Mouse (Mus musculus) forebrain, postnatal 0 days (tissue): ENCODE results near the gene Fam53a. TPM values are rescaled to one million over a fixed set of nuclear protein-coding genes. Genes with fewer than 3 reads are reported as not detected.
A peak's percentile ranks its signal among the peaks of the same experiment; 100 is the strongest.

ENCODE experiments used
- ATAC-seq: fragments of 200-750 bp; cut with Nextera tagmentation; 2 replicates; pipeline ENCODE4 v1.8.0; 2017; ENCODE audit warnings: mild to moderate bottlenecking, moderate library complexity
- DNase-seq: peaks from one replicate; pipeline ENCODE4 v3.0.0-alpha.2; 2015
- H3K27ac ChIP-seq: fragments of 300-500 bp; sonication (generic); 2 replicates; pipeline ENCODE4 v1.5.1; 2014; ENCODE audit warnings: low read depth, mild to moderate bottlenecking, antibody characterized with exemption, low read length, moderate library complexity, mixed read lengths
- H3K27me3 ChIP-seq: fragments of 300-500 bp; sonication (generic); 2 replicates; pipeline ENCODE4 v1.6.1; 2014; ENCODE audit warnings: mild to moderate bottlenecking, low read length, mixed read lengths; ENCODE audit not compliant: insufficient read depth
- H3K36me3 ChIP-seq: fragments of 300-500 bp; sonication (generic); 2 replicates; pipeline ENCODE4 v1.6.1; 2014; ENCODE audit warnings: mild to moderate bottlenecking, moderate library complexity; ENCODE audit not compliant: insufficient read depth
- H3K4me1 ChIP-seq: fragments of 300-500 bp; sonication (generic); 2 replicates; pipeline ENCODE4 v1.6.1; 2014; ENCODE audit warnings: antibody characterized with exemption; ENCODE audit not compliant: insufficient read depth
- H3K4me2 ChIP-seq: fragments of 300-500 bp; sonication (generic); 2 replicates; pipeline ENCODE4 v1.6.1; 2014; ENCODE audit warnings: low read depth, mild to moderate bottlenecking, moderate library complexity
- H3K4me3 ChIP-seq: fragments of 300-500 bp; sonication (generic); 2 replicates; pipeline ENCODE4 v1.5.1; 2014; ENCODE audit warnings: low read depth, low read length, mixed read lengths
- H3K9ac ChIP-seq: fragments of 300-500 bp; sonication (generic); 2 replicates; pipeline ENCODE4 v1.6.1; 2014; ENCODE audit warnings: mild to moderate bottlenecking
- H3K9me3 ChIP-seq: fragments of 300-500 bp; sonication (generic); 2 replicates; pipeline ENCODE4 v1.6.1; 2016; ENCODE audit warnings: low read length
- CTCF ChIP-seq: sonication (generic); IDR thresholded peaks from 2 replicates; pipeline ENCODE4 v1.5.1; 2016; ENCODE audit warnings: antibody characterized with exemption, control low read depth, low read depth
- WGBS: fragments of 180-500 bp; shearing (Covaris S2); extraction: QIAGEN DNeasy Blood & Tissue Kit; methylation state at CpG from one replicate; pipeline ENCODE4 v1.1.7; 2014; 5-methylcytosine and 5-hydroxymethylcytosine counted together
- polyA plus RNA-seq: library from polyadenylated mRNA; unstranded; fragments of >200 nt; fragmentation: Nextera tagmentation; extraction: Ambion mirVana; gene quantifications from 2 replicates; pipeline ENCODE4 v1.2.1, GENCODE M21; 2015
- total RNA-seq: library from RNA; depleted of rRNA; stranded (reverse); fragments of >200 nt; gene quantifications from 2 replicates; pipeline ENCODE4 v1.2.3, GENCODE M21; 2014; rRNA removed

Fam53a gene
- total and polyA plus RNA-seq, 2 experiments from 2014 or later = 36.6 to 37.5 TPM

DNA sequence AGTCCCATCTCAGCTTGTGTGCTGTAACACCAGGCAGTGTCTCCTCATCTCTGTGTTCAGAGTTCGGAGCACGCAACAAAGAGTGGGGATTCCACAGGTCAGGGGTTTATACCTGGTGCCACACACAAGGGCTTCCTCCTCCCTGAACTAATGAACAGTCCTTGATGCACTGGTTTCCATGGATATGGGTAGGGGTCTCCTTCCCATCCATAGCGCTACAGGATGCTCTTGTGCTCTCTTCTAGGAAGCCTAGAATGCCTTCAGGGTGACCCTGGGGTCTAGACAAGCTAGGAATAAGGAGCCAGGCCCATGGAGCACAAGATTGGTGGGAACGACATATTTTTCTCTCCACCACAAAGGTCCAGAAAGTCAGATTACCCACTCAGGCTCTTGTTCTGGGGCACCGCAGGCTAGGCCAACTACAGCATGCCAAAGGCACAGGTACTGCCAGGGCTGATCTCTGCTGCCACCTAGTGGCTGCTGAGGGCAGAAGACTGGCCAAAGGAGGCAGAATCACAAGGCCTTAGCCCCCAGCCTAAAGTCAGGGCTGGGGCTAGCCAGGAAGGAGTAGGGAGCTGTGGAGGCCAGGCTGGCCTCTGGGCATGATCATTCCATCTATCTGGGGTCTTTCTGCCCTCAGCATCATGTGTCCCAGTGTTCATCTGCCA, 40.1 kb downstream of the Fam53a start:
- 65% methylated on average over 5 of the region's 5 CpGs for WGBS

DNA sequence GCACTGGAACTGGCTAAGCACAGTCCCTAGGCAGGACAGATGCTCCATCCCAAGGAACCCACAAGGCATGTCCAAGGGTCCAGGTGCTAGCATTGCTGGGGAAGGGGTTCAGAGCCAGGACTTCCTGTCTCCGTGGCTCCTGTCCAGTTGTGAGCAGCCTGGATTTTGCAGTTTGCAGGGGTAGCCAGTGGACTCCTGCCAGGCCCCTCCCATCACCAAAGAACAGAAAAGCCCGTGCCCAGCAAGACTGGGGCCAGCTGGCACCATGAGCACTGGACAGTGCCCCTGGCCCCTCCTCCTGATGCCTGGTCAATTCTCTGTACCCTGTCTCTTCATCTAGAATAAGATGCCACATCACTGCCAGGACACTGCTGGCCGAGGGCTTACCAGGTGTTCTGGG, 41.4 kb downstream of the Fam53a start:
- 0 out of 2 replicates have a peak, but pooled peaks cover 5% of the 10 kb centered on the region for H3K27me3 ChIP-seq
- no peak overlapping the region for H3K9ac ChIP-seq
- H3K4me3 ChIP-seq = no peak overlapping the region
- H3K4me2 ChIP-seq = no peak overlapping the region
- DNase-seq (no peak), ATAC-seq (no peak)
- H3K36me3 ChIP-seq = no peaks in the 10 kb centered on the region
- H3K9me3 ChIP-seq = no peaks in the 10 kb centered on the region
- no peak for TF ChIP-seq CTCF
- no peaks in the 10 kb centered on the region for H3K4me1 ChIP-seq
- 55% methylated on average over 3 of the region's 3 CpGs for WGBS
- H3K27ac ChIP-seq = no peak overlapping the region

More for the DNA sequence above, 40.1 kb downstream of the Fam53a start:
- Histone ChIP-seq H3K9ac (no peak overlapping the region), H3K4me2 (no peak overlapping the region), H3K4me1 (no peaks in the 10 kb centered on the region), H3K27ac (no peak overlapping the region), H3K4me3 (no peak overlapping the region), H3K36me3 (no peaks in the 10 kb centered on the region), H3K9me3 (no peaks in the 10 kb centered on the region), H3K27me3 (0 out of 2 replicates have a peak, but pooled peaks cover 5% of the 10 kb centered on the region)
- ATAC-seq (peak; percentile 77), DNase-seq (peak; percentile 87)
- TF ChIP-seq CTCF = peak; percentile 99

- TF ChIP-seq CTCF = no peak
- ATAC-seq (no peak), DNase-seq (no peak)
- 73% methylated on average over 18 of the region's 18 CpGs for WGBS
- H3K27me3 ChIP-seq = 0 out of 2 replicates have a peak, but pooled peaks cover 5% of the 10 kb centered on the region
- H3K27ac ChIP-seq = no peak overlapping the region
- no peak overlapping the region for H3K9ac ChIP-seq
- no peaks in the 10 kb centered on the region for H3K36me3 ChIP-seq
- no peaks in the 10 kb centered on the region for H3K9me3 ChIP-seq
- no peak overlapping the region for H3K4me2 ChIP-seq
- no peaks in the 10 kb centered on the region for H3K4me1 ChIP-seq
- no peak overlapping the region for H3K4me3 ChIP-seq
Measured at GRCm38 (mm10) chr5:33587498-33588058, 41.9 kb downstream of the Fam53a start.

DNA sequence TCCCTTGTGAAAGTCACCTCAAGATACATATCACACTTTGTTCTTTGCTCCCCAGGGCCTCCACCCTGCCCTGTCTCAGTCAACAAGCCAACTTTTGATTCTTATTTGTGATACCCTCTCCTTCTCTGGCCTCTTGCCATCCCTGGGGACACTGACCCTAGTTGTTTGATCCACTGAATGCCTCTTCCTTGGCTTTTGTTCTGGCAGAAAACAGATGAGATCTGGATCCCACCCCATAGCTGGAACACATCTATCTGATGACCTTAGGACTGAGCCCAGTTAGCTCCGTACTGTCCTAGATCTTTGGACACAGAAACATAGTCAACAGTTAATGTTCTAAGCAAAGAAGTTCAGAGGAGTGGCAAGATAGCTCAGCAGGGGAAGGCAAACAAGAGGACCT, 49.1 kb downstream of the Fam53a start:
- Histone ChIP-seq H3K27ac (no peak overlapping the region), H3K4me2 (no peak overlapping the region), H3K27me3 (no peaks in the 10 kb centered on the region), H3K9me3 (no peaks in the 10 kb centered on the region), H3K4me3 (no peak overlapping the region), H3K36me3 (no peaks in the 10 kb centered on the region), H3K4me1 (no peaks in the 10 kb centered on the region), H3K9ac (no peak overlapping the region)
- ATAC-seq = no peak
- 88% methylated on average over 1 of the region's 1 CpGs for WGBS
- no peak for DNase-seq
- TF ChIP-seq CTCF = no peak

GRCm38 (mm10) chr5:33574207-33574606, 55.2 kb downstream of the Fam53a start:
- Histone ChIP-seq H3K36me3 (no peaks in the 10 kb centered on the region), H3K27ac (no peak overlapping the region), H3K4me2 (no peak overlapping the region), H3K4me3 (no peak overlapping the region), H3K9ac (no peak overlapping the region), H3K4me1 (no peaks in the 10 kb centered on the region), H3K9me3 (no peaks in the 10 kb centered on the region), H3K27me3 (no peaks in the 10 kb centered on the region)
- DNase-seq (no peak), ATAC-seq (no peak)
- 84% methylated on average over 4 of the region's 4 CpGs for WGBS
- TF ChIP-seq CTCF = no peak

- H3K27ac ChIP-seq = no peak overlapping the region
- 78% methylated on average over 4 of the region's 4 CpGs for WGBS
- H3K9me3 ChIP-seq = no peaks in the 10 kb centered on the region
- no peak overlapping the region for H3K9ac ChIP-seq
- H3K4me2 ChIP-seq = no peak overlapping the region
- no peaks in the 10 kb centered on the region for H3K36me3 ChIP-seq
- H3K27me3 ChIP-seq = no peaks in the 10 kb centered on the region; the same call in 1 of the 2 replicates
- no peaks in the 10 kb centered on the region for H3K4me1 ChIP-seq
- no peak for ATAC-seq
- TF ChIP-seq CTCF = no peak
- no peak overlapping the region for H3K4me3 ChIP-seq
- DNase-seq = no peak
Measured at GRCm38 (mm10) chr5:33565886-33566285, 63.5 kb downstream of the Fam53a start.

DNA sequence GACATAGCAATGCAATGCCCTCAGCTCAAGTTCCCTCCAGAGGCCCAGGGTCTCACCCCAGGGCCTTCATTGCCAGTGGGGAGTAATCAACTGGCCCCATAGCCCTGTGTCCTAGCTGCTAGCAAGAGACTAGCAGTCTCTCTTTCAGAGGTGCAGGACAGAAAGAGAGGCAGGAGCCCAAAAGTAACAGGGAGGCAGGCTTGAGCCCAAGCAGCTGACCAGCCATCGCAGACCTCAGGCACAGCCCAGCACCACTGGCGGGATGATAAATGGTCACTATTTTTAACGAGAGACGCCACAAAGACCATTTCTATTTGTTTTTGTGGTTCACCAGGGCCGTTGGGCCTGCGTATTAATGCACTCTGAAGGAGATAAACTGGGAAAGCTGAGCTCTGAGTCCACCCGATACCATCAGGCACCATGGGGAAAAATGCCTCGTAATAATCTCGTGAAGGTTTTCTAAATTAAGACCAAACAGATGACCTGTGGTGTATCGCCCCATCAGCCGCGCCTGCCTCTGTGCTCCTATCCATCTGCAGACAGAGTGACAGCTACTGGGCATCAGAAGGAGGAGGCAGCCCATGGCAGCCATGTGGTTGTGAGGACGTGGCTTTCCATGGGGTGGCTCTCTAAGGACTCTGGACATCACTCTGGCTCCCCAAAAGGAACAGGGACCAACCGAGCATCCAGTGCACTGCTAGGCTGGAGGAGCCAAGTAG, 73.0 kb downstream of the Fam53a start:
- 83% methylated on average over 14 of the region's 14 CpGs for WGBS
- no peak for ATAC-seq

More for the DNA sequence above, 73.0 kb downstream of the Fam53a start:
- H3K9me3 ChIP-seq = no peaks in the 10 kb centered on the region
- H3K27me3 ChIP-seq = no peaks in the 10 kb centered on the region
- H3K4me3 ChIP-seq = no peak overlapping the region
- H3K4me1 ChIP-seq = no peaks in the 10 kb centered on the region
- no peak overlapping the region for H3K4me2 ChIP-seq
- no peak overlapping the region for H3K27ac ChIP-seq
- no peak overlapping the region for H3K9ac ChIP-seq
- TF ChIP-seq CTCF = no peak
- no peak for DNase-seq
- no peaks in the 10 kb centered on the region for H3K36me3 ChIP-seq

Other genes with a start within 250 kb of the Fam53a start
- gene Nkx1-1, start 195.7 kb downstream of the Fam53a start, total RNA-seq = not detected in 2 replicates
- gene Nkx1-1, start 195.7 kb downstream of the Fam53a start, polyA plus RNA-seq = not detected in 2 replicates
- 1.00 TPM in 1 of 2 replicates, not detected in the other for gene Gm9903, start 290 bp upstream of the Fam53a start, total RNA-seq
- 0.39 and 0.59 TPM in 2 replicates for gene Gm9903, start 290 bp upstream of the Fam53a start, polyA plus RNA-seq
- gene Slbp, start 22.9 kb upstream of the Fam53a start, total RNA-seq = 88.7 and 89.8 TPM in 2 replicates
- gene Slbp, start 22.9 kb upstream of the Fam53a start, polyA plus RNA-seq = 86.4 and 94.4 TPM in 2 replicates
- 12.0 and 20.1 TPM in 2 replicates for gene Tacc3, start 28.5 kb upstream of the Fam53a start, total RNA-seq
- 24.9 and 25.5 TPM in 2 replicates for gene Tacc3, start 28.5 kb upstream of the Fam53a start, polyA plus RNA-seq
- gene Tmem129, start 28.8 kb upstream of the Fam53a start, total RNA-seq = 20.6 and 23.9 TPM in 2 replicates
- gene Tmem129, start 28.8 kb upstream of the Fam53a start, polyA plus RNA-seq = 15.5 and 20.9 TPM in 2 replicates
- 52.2 and 56.6 TPM in 2 replicates for gene Fgfr3, start 92.0 kb upstream of the Fam53a start, total RNA-seq
- 11.7 and 22.2 TPM in 2 replicates for gene Fgfr3, start 92.0 kb upstream of the Fam53a start, polyA plus RNA-seq
- gene Letm1, start 153.2 kb upstream of the Fam53a start, total RNA-seq = 42.7 and 48.6 TPM in 2 replicates
- gene Letm1, start 153.2 kb upstream of the Fam53a start, polyA plus RNA-seq = 79.7 and 83.6 TPM in 2 replicates
- gene Nsd2, start 191.1 kb upstream of the Fam53a start, total RNA-seq = 98.3 and 127 TPM in 2 replicates
- gene Nsd2, start 191.1 kb upstream of the Fam53a start, polyA plus RNA-seq = 46.4 and 58.6 TPM in 2 replicates